Mouse (Mus musculus) CH12.LX (cell line): ENCODE measurements around the gene Sgsm1. TPM values are rescaled to one million over a fixed set of nuclear protein-coding genes. Genes with fewer than 3 reads are reported as not detected.

Experiments
- DNase-seq: peaks from one replicate; pipeline ENCODE4 v3.0.0-alpha.2; 2013; ENCODE audit errors: extremely low read depth
- H3K27ac ChIP-seq: 2 replicates; pipeline ENCODE4 v1.5.1; 2012; ENCODE audit warnings: low read depth, mild to moderate bottlenecking, control low read depth, moderate library complexity; ENCODE audit not compliant: insufficient read depth
- H3K27me3 ChIP-seq: replicated peaks from 2 replicates; pipeline ENCODE3; 2012; ENCODE audit warnings: inconsistent platforms
- H3K36me3 ChIP-seq, 2 experiments: replicated peaks in 1 of 2; 2 replicates each; pipeline versions ENCODE3 to v1.6.1; 2012; ENCODE audit warnings: inconsistent platforms in 1 of 2, low read length in 1 of 2, mild to moderate bottlenecking in 1 of 2, mixed read lengths in 1 of 2, moderate library complexity in 1 of 2; ENCODE audit not compliant: control insufficient read depth in 1 of 2, insufficient read depth in 1 of 2
- H3K4me1 ChIP-seq, 2 experiments: 2 replicates each; pipeline ENCODE4 v1.6.1; 2012; ENCODE audit warnings: inconsistent platforms in 1 of 2, moderate library complexity in 1 of 2; ENCODE audit not compliant: insufficient read depth in 2 of 2, control insufficient read depth in 1 of 2
- H3K4me2 ChIP-seq: 2 replicates; pipeline ENCODE4 v1.6.1; 2012; ENCODE audit warnings: low read depth, mild to moderate bottlenecking, control low read depth; ENCODE audit not compliant: poor library complexity, insufficient read depth, severe bottlenecking
- H3K4me3 ChIP-seq, 3 experiments: fragments of 150-350 bp in 1 of 3; sonication (generic) in 1 of 3; replicated peaks in 1 of 3; 2 replicates each; pipeline versions ENCODE3 to v1.5.1; 2011 to 2012; ENCODE audit warnings: low read depth in 2 of 3, low read length in 2 of 3, mild to moderate bottlenecking in 2 of 3, moderate library complexity in 2 of 3, control low read depth in 1 of 3, improper control_type of control experiment in 1 of 3, inconsistent platforms in 1 of 3, mixed read lengths in 1 of 3; ENCODE audit not compliant: poor library complexity in 1 of 3
- H3K79me2 ChIP-seq: replicated peaks from 2 replicates; pipeline ENCODE4 v1.6.1; 2012; ENCODE audit warnings: mild to moderate bottlenecking, moderate library complexity; ENCODE audit not compliant: control insufficient read depth, poor library complexity, insufficient read depth, severe bottlenecking; ENCODE audit errors: extremely low read depth
- H3K9ac ChIP-seq: 2 replicates; pipeline ENCODE4 v1.6.1; 2012; ENCODE audit warnings: low read depth, mild to moderate bottlenecking, control low read depth, moderate library complexity; ENCODE audit not compliant: insufficient read depth
- H3K9me3 ChIP-seq: replicated peaks from 2 replicates; pipeline ENCODE3; 2012; ENCODE audit warnings: low read length, inconsistent platforms, mixed read lengths
- BHLHE40 ChIP-seq: IDR thresholded peaks from 2 replicates; pipeline ENCODE4 v1.6.1; 2011; ENCODE audit warnings: mild to moderate bottlenecking, low read depth, low read length, improper control_type of control experiment
- CHD1 ChIP-seq: IDR thresholded peaks from 2 replicates; pipeline ENCODE4 v1.6.1; 2012; ENCODE audit warnings: low read depth, low read length, improper control_type of control experiment, inconsistent platforms
- CTCF ChIP-seq, 2 experiments: IDR thresholded peaks in 1 of 2; conservative IDR thresholded peaks in 1 of 2; 2 replicates each; pipeline ENCODE4 v1.5.1; 2011 to 2012; ENCODE audit warnings: low read depth in 2 of 2, low read length in 2 of 2, improper control_type of control experiment in 1 of 2, inconsistent platforms in 1 of 2, mild to moderate bottlenecking in 1 of 2, moderate library complexity in 1 of 2
- ELF1 ChIP-seq: IDR thresholded peaks from 2 replicates; pipeline ENCODE4 v1.6.1; 2014; ENCODE audit warnings: low read depth, mild to moderate bottlenecking, inconsistent platforms, low read length, improper control_type of control experiment
- EP300 ChIP-seq: IDR thresholded peaks from 2 replicates; pipeline ENCODE4 v1.6.1; 2011; ENCODE audit warnings: low read length, improper control_type of control experiment
- GABPA ChIP-seq: IDR thresholded peaks from 2 replicates; pipeline ENCODE4 v1.6.1; 2012; ENCODE audit warnings: low read depth, low read length, improper control_type of control experiment, inconsistent platforms; ENCODE audit not compliant: insufficient replicate concordance
- IRF4 ChIP-seq: IDR thresholded peaks from 2 replicates; pipeline ENCODE4 v1.6.1; 2014; ENCODE audit warnings: low read depth, mild to moderate bottlenecking, inconsistent platforms, low read length, improper control_type of control experiment
- KAT2A ChIP-seq: IDR thresholded peaks from 2 replicates; pipeline ENCODE4 v1.6.1; 2012; ENCODE audit warnings: low read length, improper control_type of control experiment, inconsistent platforms; ENCODE audit not compliant: insufficient replicate concordance
- MAFK ChIP-seq: IDR thresholded peaks from 2 replicates; pipeline ENCODE4 v1.6.1; 2011; ENCODE audit warnings: low read length, improper control_type of control experiment; ENCODE audit not compliant: insufficient replicate concordance
- MAX ChIP-seq: IDR thresholded peaks from 2 replicates; pipeline ENCODE4 v1.6.1; 2011; ENCODE audit warnings: low read length, improper control_type of control experiment
- MAZ ChIP-seq: IDR thresholded peaks from 2 replicates; pipeline ENCODE4 v1.6.1; 2012; ENCODE audit warnings: low read depth, mild to moderate bottlenecking, inconsistent platforms, low read length, improper control_type of control experiment, moderate library complexity
- MXI1 ChIP-seq: IDR thresholded peaks from 2 replicates; pipeline ENCODE4 v1.6.1; 2011; ENCODE audit warnings: mild to moderate bottlenecking, low read depth, low read length, improper control_type of control experiment
- NELFE ChIP-seq: IDR thresholded peaks from 2 replicates; pipeline ENCODE4 v1.6.1; 2011; ENCODE audit warnings: low read depth, low read length, improper control_type of control experiment
- NRF1 ChIP-seq: IDR thresholded peaks from 2 replicates; pipeline ENCODE4 v1.6.1; 2014; ENCODE audit warnings: low read depth, mild to moderate bottlenecking, inconsistent platforms, low read length, improper control_type of control experiment, moderate library complexity
- PAX5 ChIP-seq: IDR thresholded peaks from 2 replicates; pipeline ENCODE4 v1.6.1; 2012; ENCODE audit warnings: low read length, inconsistent platforms, mixed read lengths
- POLR2A ChIP-seq: IDR thresholded peaks from 2 replicates; pipeline ENCODE4 v1.6.1; 2011; ENCODE audit warnings: low read depth, mild to moderate bottlenecking, improper control_type of control experiment, low read length
- RAD21 ChIP-seq: IDR thresholded peaks from 2 replicates; pipeline ENCODE4 v1.6.1; 2011; ENCODE audit warnings: low read depth, mild to moderate bottlenecking, low read length, improper control_type of control experiment, moderate library complexity
- RCOR1 ChIP-seq: conservative IDR thresholded peaks from 2 replicates; pipeline ENCODE4 v1.6.1; 2012; ENCODE audit warnings: low read depth, mild to moderate bottlenecking, inconsistent platforms, low read length, improper control_type of control experiment
- SIN3A ChIP-seq: IDR thresholded peaks from 2 replicates; pipeline ENCODE4 v1.6.1; 2012; ENCODE audit warnings: low read length, improper control_type of control experiment, inconsistent platforms
- SMC3 ChIP-seq: IDR thresholded peaks from 2 replicates; pipeline ENCODE4 v1.6.1; 2011; ENCODE audit warnings: low read depth, low read length, improper control_type of control experiment
- UBTF ChIP-seq: IDR thresholded peaks from 2 replicates; pipeline ENCODE4 v1.6.1; 2012; ENCODE audit warnings: low read depth, mild to moderate bottlenecking, inconsistent platforms, low read length, improper control_type of control experiment, moderate library complexity
- USF1 ChIP-seq: IDR thresholded peaks from 2 replicates; pipeline ENCODE4 v1.6.1; 2014; ENCODE audit warnings: low read depth, mild to moderate bottlenecking, inconsistent platforms, low read length, improper control_type of control experiment
- USF2 ChIP-seq: conservative IDR thresholded peaks from 2 replicates; pipeline ENCODE4 v1.6.1; 2011; ENCODE audit warnings: low read depth, low read length, improper control_type of control experiment
- ZC3H11A ChIP-seq: IDR thresholded peaks from 2 replicates; pipeline ENCODE4 v1.6.1; 2012; ENCODE audit warnings: low read depth, mild to moderate bottlenecking, inconsistent platforms, low read length, improper control_type of control experiment
- ZKSCAN1 ChIP-seq: IDR thresholded peaks from 2 replicates; pipeline ENCODE4 v1.6.1; 2012; ENCODE audit warnings: low read depth, inconsistent platforms, low read length, improper control_type of control experiment, borderline replicate concordance
- ZNF384 ChIP-seq: IDR thresholded peaks from 2 replicates; pipeline ENCODE4 v1.6.1; 2012; ENCODE audit warnings: low read depth, low read length, improper control_type of control experiment, inconsistent platforms
- dilution Hi-C: fragments of 300-500 bp; cut with MboI; formaldehyde crosslinking; loops from 2 replicates; pipeline ENCODE4 v1.14.3; 2020; ENCODE audit warnings: low sequenced_read_pairs; ENCODE audit not compliant: extremely low pct_unique_long_range_greater_than_20kb, extremely low pct_ligation_motif_present
- in situ Hi-C: fragments of 300-500 bp; cut with MboI; formaldehyde crosslinking; loops from 3 replicates; pipeline ENCODE4 v1.14.3; 2019; ENCODE audit warnings: low sequenced_read_pairs, low pct_ligation_motif_present, low pct_unique_long_range_greater_than_20kb, mixed read lengths
- polyA plus RNA-seq: library from polyadenylated mRNA; unstranded; fragments of >175 nt; gene quantifications from 2 replicates; pipeline ENCODE4 v1.2.1, GENCODE M21; 2012; ENCODE audit warnings: low read depth; ENCODE audit not compliant: insufficient read length
- total RNA-seq, 2 experiments: library from RNA; depleted of rRNA; stranded (reverse); fragments of 300-350 nt in 1 of 2; fragments of >200 nt in 1 of 2; gene quantifications; 2 replicates each; pipeline ENCODE4 v1.2.3; 2012 to 2014

The Sgsm1 gene
- total and polyA plus RNA-seq, 3 experiments, result 0.08 TPM; not detected in 2

- no peaks in the 10 kb centered on the region for H3K79me2 ChIP-seq
- no peaks in the 10 kb centered on the region for H3K4me1 ChIP-seq
- H3K27me3 ChIP-seq, result peaks cover 45% of the 10 kb centered on the region
- H3K36me3 ChIP-seq, result no peaks in the 10 kb centered on the region
- no peak overlapping the region for H3K9ac ChIP-seq
- DNase-seq, result no peak
- no peak overlapping the region for H3K27ac ChIP-seq
- dilution Hi-C loops (no loop called here), in situ Hi-C loops (no loop called here)
- H3K4me2 ChIP-seq, result no peak overlapping the region
- H3K9me3 ChIP-seq, result peaks cover 5% of the 10 kb centered on the region
- no peak for TF ChIP-seq CHD1
- TF ChIP-seq NRF1, result no peak
- no peak for TF ChIP-seq UBTF
- no peak for TF ChIP-seq USF2
- no peak for TF ChIP-seq MAFK
- TF ChIP-seq BHLHE40, result no peak
- no peak for TF ChIP-seq MAX
- TF ChIP-seq POLR2A, result no peak
- no peak for TF ChIP-seq USF1
- no peak for TF ChIP-seq RCOR1
- TF ChIP-seq ZKSCAN1, result no peak
- TF ChIP-seq ZC3H11A, result no peak
- no peak for TF ChIP-seq CTCF (conservative IDR thresholded peaks at IDR 0.05 in 1 of 2, IDR thresholded peaks at IDR 0.05 in 1 of 2; ENCODE audit: low read depth in 2 of 2, low read length in 2 of 2)
- TF ChIP-seq SMC3, result no peak
- no peak for TF ChIP-seq EP300
- TF ChIP-seq ELF1, result no peak
- TF ChIP-seq GABPA, result no peak
- no peak for TF ChIP-seq RAD21
- TF ChIP-seq IRF4, result no peak
- no peak for TF ChIP-seq NELFE
- no peak overlapping the region for H3K4me3 ChIP-seq
Observed at GRCm38 (mm10) chr5:113215610-113216011, 95.0 kb downstream of the Sgsm1 start.

- in situ Hi-C loops (no loop called here), dilution Hi-C loops (no loop called here)
- H3K9me3 ChIP-seq, result no peaks in the 10 kb centered on the region
Observed at GRCm38 (mm10) chr5:113214455-113214854, 96.1 kb downstream of the Sgsm1 start.

More at GRCm38 (mm10) chr5:113214455-113214854, 96.1 kb downstream of the Sgsm1 start:
- Histone ChIP-seq H3K27ac (no peak overlapping the region), H3K4me1 (no peaks in the 10 kb centered on the region), H3K4me2 (no peak overlapping the region), H3K27me3 (peaks cover 56% of the 10 kb centered on the region), H3K4me3 (no peak overlapping the region), H3K9ac (no peak overlapping the region), H3K79me2 (no peaks in the 10 kb centered on the region)
- DNase-seq, result no peak
- TF ChIP-seq MAZ, result no peak
- TF ChIP-seq UBTF, result no peak
- TF ChIP-seq SMC3, result no peak
- no peak for TF ChIP-seq SIN3A
- no peak for TF ChIP-seq MXI1
- TF ChIP-seq CTCF (conservative IDR thresholded peaks at IDR 0.05 in 1 of 2, IDR thresholded peaks at IDR 0.05 in 1 of 2; ENCODE audit: low read depth in 2 of 2, low read length in 2 of 2), result no peak
- TF ChIP-seq MAFK, result no peak
- TF ChIP-seq ZNF384, result no peak
- no peak for TF ChIP-seq MAX
- no peak for TF ChIP-seq PAX5
- TF ChIP-seq ELF1, result no peak
- no peak for TF ChIP-seq EP300
- no peak for TF ChIP-seq KAT2A
- TF ChIP-seq, all 38 proteins: peak for 0
- H3K36me3 ChIP-seq, result no peaks in the 10 kb centered on the region
